Mouse (Mus musculus) ovary, adult 18-20 months (tissue): ENCODE data around the gene Nfkbil1.
"Not testable (repeated sequence)": the region's sequence is repeated elsewhere in the genome, so short reads cannot be mapped to it uniquely, and the experiment has no call there.

Experiments used
- DNase-seq: peaks from one replicate; pipeline ENCODE4 v3.0.0; 2022; ENCODE audit warnings: low spot score, mixed read lengths

Nfkbil1 gene

DNA sequence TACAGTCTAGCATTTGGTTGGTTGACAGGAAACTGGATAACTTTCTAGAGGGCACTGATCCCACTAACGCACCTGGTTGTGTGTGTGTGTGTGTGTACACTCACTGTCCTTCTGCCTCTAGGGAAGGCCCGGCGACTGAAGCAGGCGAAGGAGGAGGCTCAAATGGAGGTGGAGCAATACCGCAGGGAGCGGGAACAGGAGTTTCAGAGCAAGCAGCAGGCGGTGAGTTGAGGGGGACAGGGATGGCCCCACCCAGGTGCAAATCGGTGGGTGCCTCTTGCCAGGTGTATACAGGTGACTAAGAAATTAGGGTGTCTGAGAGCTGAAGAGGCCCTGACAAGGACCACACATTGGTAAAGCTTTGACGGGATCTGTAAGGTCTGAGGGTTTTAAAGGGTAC, 1.4 kb upstream of the Nfkbil1 start:
- DNase-seq = no peak

- peak; percentile 81 for DNase-seq
These were observed 776 bp upstream of the Nfkbil1 start for GRCm38 (mm10) chr17:35236390-35236746.

DNA sequence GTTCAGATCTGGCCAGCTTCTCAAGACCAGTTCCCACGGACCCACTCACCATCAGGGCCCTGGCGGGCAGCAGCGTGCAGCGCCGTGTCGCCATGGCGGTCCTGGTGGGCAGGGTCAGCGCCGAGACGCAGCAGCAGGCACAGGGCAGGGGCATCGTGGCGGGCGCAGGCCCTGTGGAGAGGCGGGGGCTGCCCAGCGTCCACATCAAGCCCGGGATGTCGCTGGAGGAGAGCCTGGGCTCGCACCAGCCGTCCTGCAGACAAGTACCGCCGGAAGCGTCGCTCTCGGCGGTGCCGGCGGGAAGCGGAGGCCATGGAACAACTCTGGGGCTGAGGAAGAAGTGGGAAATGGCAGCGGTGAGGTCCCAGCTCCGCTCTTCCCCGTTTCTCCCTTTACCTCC, 689 bp downstream of the Nfkbil1 start:
- no peak for DNase-seq

- not testable (repeated sequence) for DNase-seq
These were observed 1.5 kb downstream of the Nfkbil1 start for GRCm38 (mm10) chr17:35234090-35234489.

GRCm38 (mm10) chr17:35233114-35233980, 2.2 kb downstream of the Nfkbil1 start, which contains the start of gene Atp6v1g2:
TSS of gene Atp6v1g2 (plus strand) at chr17:35233660.
- peak; percentile 53 for DNase-seq

DNA sequence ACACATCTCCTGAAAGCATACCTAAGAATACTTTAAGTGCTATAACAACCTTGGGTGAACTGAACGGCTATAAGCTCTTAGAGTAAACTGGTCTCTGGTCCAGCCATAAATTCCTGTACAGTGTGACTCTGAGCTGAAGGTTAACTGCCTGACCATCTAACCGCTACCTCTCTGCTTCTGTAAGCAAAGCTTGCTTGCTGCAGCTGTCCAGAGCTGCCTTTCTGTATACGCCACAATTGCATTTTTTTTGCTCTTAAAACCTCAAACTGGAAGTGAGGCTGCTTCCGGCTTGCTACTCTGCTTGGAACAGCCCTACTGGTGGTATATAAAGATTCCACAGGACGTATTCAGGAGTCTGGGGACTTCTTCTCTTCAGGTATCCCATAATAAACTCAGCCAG, 2.9 kb downstream of the Nfkbil1 start:
- no peak for DNase-seq

GRCm38 (mm10) chr17:35232043-35232442, 3.5 kb downstream of the Nfkbil1 start:
- no peak for DNase-seq

- DNase-seq = no peak
These were observed 4.6 kb downstream of the Nfkbil1 start for GRCm38 (mm10) chr17:35231022-35231421.

DNA sequence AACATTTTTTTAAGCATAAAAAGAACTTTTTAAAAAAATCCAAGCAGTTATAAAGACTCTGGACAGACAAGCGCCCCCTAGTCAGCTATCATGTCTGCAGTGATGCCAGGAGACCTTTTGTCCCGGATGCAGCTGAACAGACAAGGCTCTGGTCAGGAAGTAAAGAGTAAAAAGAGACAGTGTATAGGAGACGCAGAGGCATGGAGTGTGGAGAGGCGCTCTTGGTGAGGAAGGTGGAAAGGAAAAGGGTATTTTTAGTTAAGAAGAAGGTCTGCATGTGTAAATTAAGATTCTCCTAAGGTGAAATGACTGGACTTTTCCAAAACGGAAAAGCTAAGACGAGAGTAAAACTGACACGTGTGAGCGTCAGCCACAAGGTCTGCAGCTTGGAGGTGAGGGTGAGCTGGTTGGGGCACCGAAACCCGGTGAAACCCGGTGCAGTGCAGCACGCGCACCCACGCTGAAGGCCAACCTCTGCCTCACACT, 9.0 kb downstream of the Nfkbil1 start:
- DNase-seq = no peak

DNA sequence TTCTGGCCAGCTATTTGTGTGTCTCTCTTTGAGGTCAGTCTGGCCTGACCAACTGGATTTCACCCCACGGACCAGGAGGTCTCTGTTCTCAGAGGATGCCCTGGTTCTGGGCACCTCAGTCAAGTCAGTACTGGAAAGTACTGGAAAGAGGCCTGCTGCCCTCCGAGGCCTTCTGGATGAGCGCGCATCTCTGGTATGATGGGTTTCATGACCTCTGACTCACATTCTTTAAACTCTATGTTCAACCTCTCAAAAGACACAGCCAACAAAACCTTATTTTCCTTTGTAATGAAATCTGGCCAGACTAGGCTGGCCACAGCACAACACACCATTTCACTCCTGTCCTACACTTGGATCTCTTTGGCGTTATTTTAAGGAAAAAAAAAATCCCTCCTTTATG, 10.1 kb downstream of the Nfkbil1 start:
- no peak for DNase-seq

- DNase-seq = no peak
These were observed 11.0 kb downstream of the Nfkbil1 start for GRCm38 (mm10) chr17:35224641-35225040.

DNA sequence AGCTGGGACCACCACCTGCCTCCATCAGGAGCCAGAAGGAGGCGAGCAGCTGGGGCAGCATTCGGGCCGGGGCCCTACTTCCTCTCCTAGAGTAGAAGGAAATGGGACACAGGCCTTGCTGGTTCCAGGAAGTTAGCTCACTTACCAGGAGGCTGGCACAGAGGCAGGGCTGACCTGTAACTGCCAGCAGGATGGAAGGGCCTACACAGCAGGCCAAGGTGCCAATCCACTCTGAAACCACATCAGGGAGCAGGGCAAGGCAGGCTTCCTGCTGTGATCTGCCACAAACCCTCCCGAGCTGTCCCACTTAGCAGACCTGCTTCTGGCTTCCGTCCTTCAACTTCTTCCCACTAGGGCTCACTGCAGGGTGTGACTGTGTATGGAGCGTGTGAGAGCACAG, 13.3 kb downstream of the Nfkbil1 start:
- DNase-seq = no peak

- no peak for DNase-seq
These were observed 15.2 kb downstream of the Nfkbil1 start, which contains the start of gene Gm16181 for GRCm38 (mm10) chr17:35220156-35220952. TSS of gene Gm16181 (plus strand) at chr17:35220834.

- DNase-seq = no peak
These were observed 16.0 kb downstream of the Nfkbil1 start for GRCm38 (mm10) chr17:35219601-35220041.

- no peak for DNase-seq
These were observed 16.9 kb downstream of the Nfkbil1 start for GRCm38 (mm10) chr17:35218516-35219193.

GRCm38 (mm10) chr17:35213071-35213470, 22.5 kb downstream of the Nfkbil1 start:
- DNase-seq = no peak

DNA sequence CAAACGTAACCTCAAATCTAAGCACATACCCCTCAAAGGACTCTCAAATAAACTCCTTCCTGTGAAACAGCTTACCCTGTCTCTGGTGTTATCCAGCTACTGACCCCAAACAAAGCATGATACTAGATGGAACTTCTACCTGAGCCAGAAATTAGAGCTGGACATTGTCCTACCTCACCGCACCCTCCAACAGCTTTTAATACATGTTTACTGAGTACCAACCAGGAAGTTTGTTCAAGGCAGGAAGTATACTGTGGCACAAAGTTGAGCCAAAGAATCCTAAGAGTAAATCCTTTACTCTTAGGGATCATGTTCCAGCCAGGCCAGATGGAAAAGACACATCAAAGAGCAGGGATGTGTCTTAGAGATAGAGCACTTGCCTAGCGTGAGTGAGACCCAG, 25.0 kb downstream of the Nfkbil1 start:
- no peak for DNase-seq

GRCm38 (mm10) chr17:35209785-35210535, 25.6 kb downstream of the Nfkbil1 start:
- no peak for DNase-seq

DNA sequence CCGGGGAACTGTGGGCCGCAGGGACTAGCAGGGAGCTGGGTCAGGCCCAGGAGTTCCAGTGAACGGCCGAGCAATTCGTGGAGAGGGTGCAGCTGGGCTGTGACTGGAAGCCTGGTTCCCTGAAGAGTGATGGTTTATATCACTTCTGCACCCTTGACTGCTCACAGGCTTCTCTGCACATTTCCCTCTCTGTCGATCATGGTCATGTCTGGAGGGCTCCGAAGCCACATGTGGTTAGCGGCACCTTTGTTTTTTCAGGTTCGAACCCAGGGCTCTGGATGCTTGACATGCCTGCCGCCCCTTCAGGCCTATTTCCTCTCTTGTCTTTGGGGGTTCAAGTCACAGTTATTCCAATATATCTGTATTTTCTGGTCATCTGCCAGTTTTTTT, 30.2 kb downstream of the Nfkbil1 start:
- no peak for DNase-seq

DNA sequence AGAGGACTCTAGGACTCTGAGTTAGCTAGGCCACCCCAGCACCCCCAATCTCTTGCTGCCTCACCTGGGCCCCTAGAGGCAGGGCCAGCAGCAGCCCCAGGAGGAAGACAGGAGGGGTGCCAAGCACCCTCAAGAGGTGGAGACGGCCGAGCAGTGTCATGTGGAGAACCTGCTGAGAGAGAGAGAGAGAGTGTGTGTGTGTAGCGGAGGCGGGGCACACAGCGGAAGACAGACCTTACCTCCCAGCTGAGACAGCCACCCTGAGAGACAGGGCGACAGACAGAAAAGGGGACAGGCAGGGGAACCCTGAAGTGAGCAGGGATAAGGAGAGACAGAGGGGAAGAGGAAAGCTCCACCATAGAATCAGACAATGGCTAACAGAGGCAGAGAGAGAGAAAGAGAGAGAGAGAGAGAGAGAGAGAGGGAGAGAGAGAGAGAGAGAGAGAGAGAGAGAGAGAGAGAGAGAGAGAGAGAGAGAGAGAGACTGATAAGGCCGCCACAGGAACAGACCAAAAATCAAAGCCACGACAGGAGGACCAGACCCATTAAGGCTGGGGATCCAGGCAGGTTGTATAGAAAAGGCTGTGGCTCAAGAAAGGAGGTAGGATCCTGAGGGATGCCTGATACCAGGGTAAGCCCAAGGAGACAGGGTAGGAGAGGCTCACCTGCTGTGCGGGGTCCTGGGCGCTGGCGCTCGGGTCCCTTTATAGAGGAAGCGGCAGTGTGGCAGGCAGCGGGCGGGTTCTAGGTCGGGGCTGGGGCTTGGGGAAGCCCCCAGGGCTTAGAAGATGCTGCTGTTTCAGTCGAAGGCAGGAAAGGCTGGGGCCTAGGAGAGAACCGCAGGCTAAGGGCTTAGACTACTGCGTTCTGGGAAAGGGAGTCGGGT, 30.9 kb downstream of the Nfkbil1 start, which contains the start of gene Lta:
Gene Lta, minus strand, starts transcription at position 858 of the 886 bp plus-strand sequence.
- DNase-seq = no peak
